Mouse (Mus musculus) C2C12 (cell line): ENCODE results near the gene Gm17387.

Experiments
- CEBPB ChIP-seq: IDR thresholded peaks from one replicate; pipeline ENCODE4 v1.6.1; 2011; ENCODE audit warnings: low read depth, mild to moderate bottlenecking, control low read depth, moderate library complexity
- CTCF ChIP-seq: IDR thresholded peaks from one replicate; pipeline ENCODE4 v1.5.1; 2011; ENCODE audit not compliant: control insufficient read depth, insufficient read depth, insufficient read length
- MAX ChIP-seq: IDR thresholded peaks from one replicate; pipeline ENCODE4 v1.6.1; 2011; ENCODE audit warnings: mild to moderate bottlenecking, control low read depth
- MYOD1 ChIP-seq: IDR thresholded peaks from one replicate; pipeline ENCODE4 v1.6.1; 2011; ENCODE audit warnings: low read depth; ENCODE audit not compliant: control insufficient read depth, insufficient read length
- MYOG ChIP-seq: IDR thresholded peaks from one replicate; pipeline ENCODE4 v1.6.1; 2011; ENCODE audit not compliant: control insufficient read depth, insufficient read length; ENCODE audit errors: extremely low read depth
- USF1 ChIP-seq: IDR thresholded peaks from one replicate; pipeline ENCODE4 v1.6.1; 2011; ENCODE audit warnings: low read depth, mild to moderate bottlenecking, control low read depth, moderate library complexity

DNA sequence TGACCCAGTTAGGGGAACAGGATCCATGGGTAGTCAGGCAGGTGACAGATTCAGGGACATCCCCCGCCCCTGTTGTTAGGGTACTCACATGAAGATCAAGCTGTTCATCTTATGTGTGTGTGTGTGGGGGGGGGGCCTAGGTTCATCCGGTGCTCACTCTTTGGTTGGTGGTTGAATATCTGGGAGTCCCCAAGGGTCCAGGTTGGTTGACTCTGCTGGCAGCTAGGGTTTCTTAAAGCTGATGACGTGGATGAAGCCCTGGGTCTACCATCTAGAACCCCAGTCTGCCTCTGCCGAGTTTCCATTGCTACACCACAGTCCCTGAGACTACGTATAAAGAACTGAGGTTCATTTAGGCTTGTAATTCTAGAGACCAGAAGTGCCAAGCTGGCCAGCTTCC, 9.9 kb upstream of the Gm17387 start:
- no peak for TF ChIP-seq CTCF
- no peak for TF ChIP-seq MYOG
- TF ChIP-seq MAX: no peak
- TF ChIP-seq CEBPB: no peak
- no peak for TF ChIP-seq USF1
- no peak for TF ChIP-seq MYOD1
